Mouse (Mus musculus): ENCODE results near the gene Mat2a. TPM values are rescaled to one million over a fixed set of nuclear protein-coding genes. Genes with fewer than 3 reads are reported as not detected.
"Not testable (repeated sequence)": the region's sequence is repeated elsewhere in the genome, so short reads cannot be mapped to it uniquely, and the experiment has no call there.

Gene Mat2a
- polyA plus RNA-seq, 1 experiment from 2014 or later = 449 TPM

DNA sequence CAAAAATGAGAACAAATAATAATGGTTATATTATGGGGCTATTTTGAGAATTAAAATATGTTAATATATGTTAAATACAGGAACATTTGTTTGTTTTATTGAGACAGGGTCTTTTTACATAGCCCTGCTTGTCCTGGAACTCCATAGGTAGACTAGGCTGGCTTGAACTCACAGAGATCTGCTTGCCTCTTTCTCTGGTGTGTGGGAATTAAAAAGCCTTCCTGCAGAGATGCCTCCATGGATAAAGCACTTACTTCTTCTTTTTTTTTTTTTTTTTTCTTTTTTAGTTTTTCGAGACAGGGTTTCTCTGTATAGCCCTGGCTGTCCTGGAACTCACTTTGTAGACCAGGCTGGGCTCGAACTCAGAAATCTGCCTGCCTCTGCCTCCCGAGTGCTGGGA is 39.3 kb upstream of the Mat2a start:
- ATAC-seq (ENCODE audit: insufficient read depth, low FRiP score, low TSS enrichment); H3K9ac ChIP-seq (ENCODE audit: low read length); H3K4me3 ChIP-seq (ENCODE audit: low read depth, low read length); H3K4me2 ChIP-seq (ENCODE audit: low read depth); H3K4me1 ChIP-seq (ENCODE audit: control insufficient read depth, insufficient read depth, low read length); H3K27ac ChIP-seq (ENCODE audit: low read depth, low read length); H3K9me3 ChIP-seq (ENCODE audit: control insufficient read depth, low read length); H3K27me3 ChIP-seq (ENCODE audit: control insufficient read depth, insufficient read depth, low read length); H3K36me3 ChIP-seq (ENCODE audit: control insufficient read depth, insufficient read depth, low read length); DNase-seq (ENCODE audit: low spot score): not testable (repeated sequence)
- 75% methylated on average over 3 of the region's 3 CpGs for WGBS

- H3K9me3 ChIP-seq (ENCODE audit: control insufficient read depth, low read length) = no peaks in the 10 kb centered on the region
- WGBS = 90% methylated on average over 3 of the region's 3 CpGs
- ATAC-seq (ENCODE audit: insufficient read depth, low FRiP score, low TSS enrichment) (no peak), DNase-seq (ENCODE audit: low spot score) (no peak)
- H3K27me3 ChIP-seq (ENCODE audit: control insufficient read depth, insufficient read depth, low read length) = no peaks in the 10 kb centered on the region
- 0 out of 2 replicates have a peak, but pooled peaks cover 2% of the 10 kb centered on the region for H3K4me1 ChIP-seq (ENCODE audit: control insufficient read depth, insufficient read depth, low read length)
- H3K36me3 ChIP-seq (ENCODE audit: control insufficient read depth, insufficient read depth, low read length) = no peaks in the 10 kb centered on the region
- no peak overlapping the region for H3K4me3 ChIP-seq (ENCODE audit: low read depth, low read length)
- no peak overlapping the region for H3K27ac ChIP-seq (ENCODE audit: low read depth, low read length)
- H3K4me2 ChIP-seq (ENCODE audit: low read depth) = no peak overlapping the region
- H3K9ac ChIP-seq (ENCODE audit: low read length) = no peak overlapping the region
These were observed 38.3 kb upstream of the Mat2a start for GRCm38 (mm10) chr6:72477621-72478020.

DNA sequence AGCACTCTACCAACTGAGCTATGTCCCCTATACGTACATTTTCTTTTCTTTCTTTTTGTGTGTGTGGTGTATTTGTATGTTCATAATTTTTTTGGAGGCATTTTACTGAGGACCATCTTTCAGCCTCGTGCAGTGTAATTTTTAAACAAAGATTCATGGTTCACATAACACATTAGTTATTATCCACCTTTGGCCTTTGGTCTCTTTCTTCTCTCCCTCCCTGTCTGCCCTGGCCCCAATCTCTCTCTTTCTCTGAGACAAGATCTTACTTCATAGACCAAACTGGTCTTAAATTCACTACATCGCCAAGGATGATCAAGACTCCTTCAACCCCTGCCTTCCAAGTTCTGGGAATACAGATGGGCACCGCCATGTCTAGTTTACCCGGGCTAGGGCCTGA is 37.5 kb upstream of the Mat2a start:
- Histone ChIP-seq H3K9ac (ENCODE audit: low read length) (no peak overlapping the region), H3K4me2 (ENCODE audit: low read depth) (no peak overlapping the region), H3K4me3 (ENCODE audit: low read depth, low read length) (no peak overlapping the region), H3K27ac (ENCODE audit: low read depth, low read length) (no peak overlapping the region), H3K36me3 (ENCODE audit: control insufficient read depth, insufficient read depth, low read length) (no peaks in the 10 kb centered on the region), H3K27me3 (ENCODE audit: control insufficient read depth, insufficient read depth, low read length) (no peaks in the 10 kb centered on the region), H3K4me1 (ENCODE audit: control insufficient read depth, insufficient read depth, low read length) (0 out of 2 replicates have a peak, but pooled peaks cover 2% of the 10 kb centered on the region), H3K9me3 (ENCODE audit: control insufficient read depth, low read length) (no peaks in the 10 kb centered on the region)
- no peak for ATAC-seq (ENCODE audit: insufficient read depth, low FRiP score, low TSS enrichment)
- no peak for DNase-seq (ENCODE audit: low spot score)
- 93% methylated on average over 5 of the region's 5 CpGs for WGBS

GRCm38 (mm10) chr6:72475221-72475985 is 36.0 kb upstream of the Mat2a start:
- 84% methylated on average over 4 of the region's 4 CpGs for WGBS

GRCm38 (mm10) chr6:72473264-72474041 is 34.1 kb upstream of the Mat2a start:
- H3K9me3 ChIP-seq (ENCODE audit: control insufficient read depth, low read length) = no peaks in the 10 kb centered on the region
- 63% methylated on average over 14 of the region's 14 CpGs for WGBS
- no peak for DNase-seq (ENCODE audit: low spot score)
- H3K27me3 ChIP-seq (ENCODE audit: control insufficient read depth, insufficient read depth, low read length) = no peaks in the 10 kb centered on the region
- H3K4me1 ChIP-seq (ENCODE audit: control insufficient read depth, insufficient read depth, low read length) = 0 out of 2 replicates have a peak, but pooled peaks cover 2% of the 10 kb centered on the region
- no peak overlapping the region for H3K4me3 ChIP-seq (ENCODE audit: low read depth, low read length)
- no peak for ATAC-seq (ENCODE audit: insufficient read depth, low FRiP score, low TSS enrichment)
- H3K9ac ChIP-seq (ENCODE audit: low read length) = no peak overlapping the region
- H3K36me3 ChIP-seq (ENCODE audit: control insufficient read depth, insufficient read depth, low read length) = no peaks in the 10 kb centered on the region
- H3K27ac ChIP-seq (ENCODE audit: low read depth, low read length) = no peak overlapping the region
- H3K4me2 ChIP-seq (ENCODE audit: low read depth) = no peak overlapping the region

More at GRCm38 (mm10) chr6:72475221-72475985, 36.0 kb upstream of the Mat2a start:
- Histone ChIP-seq H3K27ac (ENCODE audit: low read depth, low read length) (no peak overlapping the region), H3K9me3 (ENCODE audit: control insufficient read depth, low read length) (no peaks in the 10 kb centered on the region), H3K4me3 (ENCODE audit: low read depth, low read length) (no peak overlapping the region), H3K4me1 (ENCODE audit: control insufficient read depth, insufficient read depth, low read length) (0 out of 2 replicates have a peak, but pooled peaks cover 2% of the 10 kb centered on the region), H3K27me3 (ENCODE audit: control insufficient read depth, insufficient read depth, low read length) (no peaks in the 10 kb centered on the region), H3K9ac (ENCODE audit: low read length) (no peak overlapping the region), H3K4me2 (ENCODE audit: low read depth) (no peak overlapping the region), H3K36me3 (ENCODE audit: control insufficient read depth, insufficient read depth, low read length) (no peaks in the 10 kb centered on the region)
- DNase-seq (ENCODE audit: low spot score) = no peak
- no peak for ATAC-seq (ENCODE audit: insufficient read depth, low FRiP score, low TSS enrichment)

DNA sequence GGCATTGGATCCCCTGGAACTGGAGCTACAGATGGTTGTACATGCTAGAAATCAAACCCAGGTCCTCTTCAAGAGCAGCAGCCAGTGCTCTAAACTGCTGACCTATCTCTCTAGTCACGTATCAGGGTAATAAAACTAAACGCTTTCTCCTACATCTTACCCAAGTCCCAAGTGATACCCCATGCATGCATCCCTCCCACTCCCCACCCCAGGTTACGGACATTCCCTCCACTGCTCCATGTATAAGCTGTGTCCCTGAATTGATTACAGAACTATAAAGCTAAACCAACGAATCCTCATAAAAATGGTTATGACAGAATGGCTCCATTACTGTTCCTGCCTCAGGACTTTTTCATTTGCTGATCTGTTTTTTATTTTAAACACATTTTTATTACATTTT is 26.8 kb upstream of the Mat2a start:
- Histone ChIP-seq H3K27ac (ENCODE audit: low read depth, low read length) (no peak overlapping the region), H3K4me3 (ENCODE audit: low read depth, low read length) (no peak overlapping the region), H3K9ac (ENCODE audit: low read length) (no peak overlapping the region), H3K4me1 (ENCODE audit: control insufficient read depth, insufficient read depth, low read length) (no peaks in the 10 kb centered on the region), H3K36me3 (ENCODE audit: control insufficient read depth, insufficient read depth, low read length) (no peaks in the 10 kb centered on the region), H3K4me2 (ENCODE audit: low read depth) (no peak overlapping the region), H3K27me3 (ENCODE audit: control insufficient read depth, insufficient read depth, low read length) (no peaks in the 10 kb centered on the region), H3K9me3 (ENCODE audit: control insufficient read depth, low read length) (no peaks in the 10 kb centered on the region)
- WGBS = 69% methylated on average over 4 of the region's 4 CpGs
- DNase-seq (ENCODE audit: low spot score) = no peak
- ATAC-seq (ENCODE audit: insufficient read depth, low FRiP score, low TSS enrichment) = no peak

DNA sequence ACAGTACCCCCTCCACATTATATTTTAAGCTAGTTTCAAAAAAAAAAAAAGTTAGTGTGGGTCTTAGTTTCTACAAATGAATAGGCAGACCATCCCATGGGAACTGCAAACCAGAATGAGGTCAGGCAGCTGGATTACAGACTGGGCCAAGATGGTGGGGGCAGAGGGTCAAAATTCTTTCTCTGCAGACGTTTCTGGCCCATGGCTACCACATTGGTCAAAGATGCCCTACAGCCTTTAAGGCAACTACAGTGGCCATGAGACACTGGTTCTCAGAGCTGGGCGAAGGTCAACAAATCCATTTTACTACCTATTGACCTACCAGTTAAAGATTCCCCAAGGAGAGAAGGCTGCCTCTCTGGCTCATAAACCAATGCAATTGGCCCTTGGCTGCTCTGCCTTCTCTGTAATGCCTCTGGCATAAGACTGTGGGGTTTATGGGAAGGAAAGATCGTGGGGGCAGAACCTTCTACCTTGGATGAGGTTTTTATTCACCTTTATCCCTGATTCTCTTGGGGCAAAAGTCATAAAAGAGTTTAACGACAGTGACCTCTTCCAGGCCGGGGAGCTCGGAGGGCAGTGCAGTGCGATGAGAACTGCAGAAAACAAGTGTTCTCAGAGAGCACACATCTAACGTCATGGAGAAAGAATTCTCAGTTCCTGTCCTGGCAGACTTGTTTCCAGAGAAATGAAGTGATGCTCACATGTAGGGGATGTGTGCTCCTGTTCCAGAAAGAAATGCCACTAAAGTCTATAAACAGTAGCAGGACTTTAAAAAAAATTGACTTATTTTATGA is 26.2 kb upstream of the Mat2a start:
- ATAC-seq (ENCODE audit: insufficient read depth, low FRiP score, low TSS enrichment) = no peak
- 46% methylated on average over 8 of the region's 8 CpGs for WGBS
- Histone ChIP-seq H3K4me2 (ENCODE audit: low read depth) (no peak overlapping the region), H3K27ac (ENCODE audit: low read depth, low read length) (no peak overlapping the region), H3K4me3 (ENCODE audit: low read depth, low read length) (no peak overlapping the region), H3K27me3 (ENCODE audit: control insufficient read depth, insufficient read depth, low read length) (no peaks in the 10 kb centered on the region), H3K9me3 (ENCODE audit: control insufficient read depth, low read length) (no peaks in the 10 kb centered on the region), H3K9ac (ENCODE audit: low read length) (no peak overlapping the region), H3K36me3 (ENCODE audit: control insufficient read depth, insufficient read depth, low read length) (no peaks in the 10 kb centered on the region), H3K4me1 (ENCODE audit: control insufficient read depth, insufficient read depth, low read length) (no peaks in the 10 kb centered on the region)
- DNase-seq (ENCODE audit: low spot score) = no peak

DNA sequence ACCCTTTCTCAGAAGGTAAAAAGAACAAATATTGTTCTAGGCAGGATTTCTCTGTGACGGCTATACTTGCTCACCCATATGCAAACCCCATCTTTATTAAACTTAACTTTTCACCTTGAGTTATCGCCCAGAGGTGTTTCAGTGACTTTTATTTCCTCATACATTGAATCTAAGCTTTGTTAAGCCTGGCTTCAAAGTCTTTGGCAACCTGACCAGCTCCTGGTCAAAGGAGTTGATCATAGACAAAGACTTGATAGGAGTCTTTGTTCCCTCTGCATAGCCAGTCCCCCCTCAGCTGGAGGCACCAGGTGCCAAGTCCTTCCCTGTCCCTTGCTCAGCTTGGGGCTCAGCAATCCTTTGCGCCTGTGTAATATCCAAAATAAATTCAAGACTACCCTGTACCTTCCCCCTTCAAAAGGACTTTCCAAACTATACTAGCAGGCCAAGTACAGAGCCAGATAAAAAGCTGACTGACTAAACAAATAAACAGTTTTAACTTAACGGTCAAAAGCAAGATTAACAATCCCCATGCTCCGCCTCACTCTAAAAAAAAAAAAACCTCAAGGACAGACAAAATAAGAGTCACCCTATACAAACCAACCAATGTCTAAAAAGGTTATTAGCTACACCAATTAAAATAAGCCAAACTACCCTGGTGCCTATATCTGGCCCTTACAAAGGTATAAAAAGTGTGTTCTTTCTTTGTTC is 23.3 kb upstream of the Mat2a start:
- not testable (repeated sequence) for DNase-seq (ENCODE audit: low spot score); H3K9ac ChIP-seq (ENCODE audit: low read length); H3K27me3 ChIP-seq (ENCODE audit: control insufficient read depth, insufficient read depth, low read length); H3K27ac ChIP-seq (ENCODE audit: low read depth, low read length); H3K9me3 ChIP-seq (ENCODE audit: control insufficient read depth, low read length); H3K4me3 ChIP-seq (ENCODE audit: low read depth, low read length); H3K4me2 ChIP-seq (ENCODE audit: low read depth); ATAC-seq (ENCODE audit: insufficient read depth, low FRiP score, low TSS enrichment); H3K4me1 ChIP-seq (ENCODE audit: control insufficient read depth, insufficient read depth, low read length); H3K36me3 ChIP-seq (ENCODE audit: control insufficient read depth, insufficient read depth, low read length)
- 80% methylated on average over 5 of the region's 5 CpGs for WGBS

Measured in neural tube, embryonic 11.5 days (tissue).